Mouse (Mus musculus) embryonic facial prominence, embryonic 10.5 days (tissue): ENCODE data around the gene Olfr881. TPM values are rescaled to one million over a fixed set of nuclear protein-coding genes. Genes with fewer than 3 reads are reported as not detected.

ENCODE experiments used
- DNase-seq: peaks from one replicate; pipeline ENCODE4 v3.0.0-alpha.2; 2017; ENCODE audit warnings: low spot score
- H3K27ac ChIP-seq: fragments of 300-500 bp; sonication (generic); replicated peaks from 2 replicates; pipeline ENCODE4 v1.5.1; 2016; ENCODE audit warnings: mild to moderate bottlenecking
- H3K27me3 ChIP-seq: fragments of 300-500 bp; sonication (generic); replicated peaks from 2 replicates; pipeline ENCODE4 v1.6.1; 2016; ENCODE audit warnings: low read depth, mild to moderate bottlenecking; ENCODE audit not compliant: poor library complexity, severe bottlenecking
- H3K36me3 ChIP-seq: fragments of 300-500 bp; sonication (generic); replicated peaks from 2 replicates; pipeline ENCODE4 v1.6.1; 2016; ENCODE audit warnings: mild to moderate bottlenecking, moderate library complexity
- H3K4me1 ChIP-seq: fragments of 300-500 bp; sonication (generic); 2 replicates; pipeline ENCODE4 v1.6.1; 2016
- H3K4me3 ChIP-seq: fragments of 300-500 bp; sonication (generic); 2 replicates; pipeline ENCODE4 v1.5.1; 2016; ENCODE audit warnings: mild to moderate bottlenecking, moderate library complexity
- H3K9me3 ChIP-seq: fragments of 300-500 bp; sonication (generic); 2 replicates; pipeline ENCODE4 v1.6.1; 2016; ENCODE audit warnings: mild to moderate bottlenecking
- WGBS: fragments of 180-500 bp; shearing (Covaris S2); methylation state at CpG from one replicate; pipeline ENCODE4 v1.1.7; 2016; 5-methylcytosine and 5-hydroxymethylcytosine counted together
- polyA plus RNA-seq: library from polyadenylated mRNA; unstranded; fragments of >200 nt; fragmentation: Nextera tagmentation; extraction: Ambion mirVana; gene quantifications from 2 replicates; pipeline ENCODE4 v1.2.1, GENCODE M21; 2016

Olfr881 gene
- not detected in 2 replicates for polyA plus RNA-seq

DNA sequence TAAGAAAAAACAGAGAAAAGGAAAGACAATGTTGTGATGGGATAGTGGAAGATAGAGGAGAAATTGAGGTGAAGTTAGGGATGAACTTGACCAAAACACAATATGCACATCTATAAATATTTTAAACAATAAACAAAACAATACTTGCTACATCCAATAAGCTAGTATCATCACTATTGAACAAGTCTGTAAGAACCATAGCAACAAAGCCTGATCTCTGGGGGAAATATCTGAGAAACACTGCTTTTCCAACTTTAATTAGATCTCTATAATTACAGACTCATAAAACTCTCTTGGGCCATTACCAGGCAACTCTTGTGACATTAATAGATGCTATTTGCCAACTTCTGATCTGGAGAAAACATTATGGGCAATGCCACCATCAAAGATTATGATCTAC is at the start of gene Olfr881:
Gene Olfr881, plus strand, starts transcription at position 301 of the 400 bp plus-strand sequence.
- no peak within 1 kb of the TSS for H3K4me3 ChIP-seq
- no peaks in the 10 kb centered on the region for H3K27me3 ChIP-seq
- no peaks in the 10 kb centered on the region for H3K9me3 ChIP-seq
- DNase-seq = no peak
- no peaks in the 10 kb centered on the region for H3K36me3 ChIP-seq
- H3K27ac ChIP-seq = no peak within 1 kb of the TSS
- no peaks in the 10 kb centered on the region for H3K4me1 ChIP-seq

DNA sequence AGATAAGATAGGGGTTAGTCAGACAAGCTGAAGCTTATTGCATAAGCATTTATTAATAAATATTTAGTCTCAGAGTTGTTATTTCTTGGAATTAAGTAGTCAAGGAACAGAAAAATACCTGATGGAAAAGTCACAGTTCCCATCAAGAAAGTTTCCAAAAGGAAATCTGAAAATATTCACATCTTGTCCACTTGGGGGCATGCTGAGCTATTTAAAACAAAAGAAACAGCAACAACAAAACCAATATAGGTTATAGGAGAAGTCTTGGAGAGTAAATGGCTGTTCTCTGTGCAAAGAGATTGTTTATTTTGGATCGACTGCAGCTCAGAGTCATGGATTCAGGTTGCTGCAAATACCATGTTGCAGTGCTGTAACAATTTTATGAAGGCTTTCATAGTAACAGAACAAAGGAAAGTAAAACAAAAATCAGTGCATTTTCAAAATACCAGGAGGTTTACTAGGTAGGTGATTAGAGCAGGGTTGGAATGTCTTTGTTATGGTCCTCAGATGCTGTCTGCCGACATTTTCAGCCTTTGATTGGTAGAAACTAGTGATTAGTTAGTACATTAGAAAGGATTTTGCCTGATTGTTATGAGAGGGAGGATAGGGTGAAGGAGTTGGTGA is 7.1 kb downstream of the Olfr881 start:
- Histone ChIP-seq H3K4me1 (no peaks in the 10 kb centered on the region), H3K27me3 (no peaks in the 10 kb centered on the region), H3K36me3 (no peaks in the 10 kb centered on the region), H3K4me3 (no peak overlapping the region), H3K9me3 (no peaks in the 10 kb centered on the region), H3K27ac (no peak overlapping the region)
- 51% methylated on average over 2 of the region's 2 CpGs for WGBS
- DNase-seq = no peak

DNA sequence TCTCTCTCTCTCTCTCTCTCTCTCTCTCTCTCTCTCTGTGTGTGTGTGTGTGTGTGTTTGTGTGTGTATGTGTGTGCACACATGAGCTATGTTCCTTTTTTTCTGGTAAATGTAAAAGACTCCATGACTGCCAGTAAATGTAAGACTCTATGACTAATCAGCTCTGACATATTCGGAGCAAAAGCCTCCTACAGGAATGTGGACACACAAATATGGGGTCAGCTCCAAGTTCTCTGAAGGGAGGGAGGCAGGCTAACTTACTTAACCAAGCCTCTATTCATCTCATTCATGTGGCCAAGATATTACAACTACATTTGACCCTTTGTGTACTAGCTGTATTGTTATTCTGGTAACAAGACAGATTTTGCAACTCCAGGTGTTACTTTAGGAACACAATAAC is 8.4 kb downstream of the Olfr881 start:
- H3K4me1 ChIP-seq = no peaks in the 10 kb centered on the region
- H3K27me3 ChIP-seq = no peaks in the 10 kb centered on the region
- no peaks in the 10 kb centered on the region for H3K9me3 ChIP-seq
- no peak overlapping the region for H3K27ac ChIP-seq
- no peaks in the 10 kb centered on the region for H3K36me3 ChIP-seq
- no peak overlapping the region for H3K4me3 ChIP-seq
- 60% methylated on average over 1 of the region's 1 CpGs for WGBS
- no peak for DNase-seq

DNA sequence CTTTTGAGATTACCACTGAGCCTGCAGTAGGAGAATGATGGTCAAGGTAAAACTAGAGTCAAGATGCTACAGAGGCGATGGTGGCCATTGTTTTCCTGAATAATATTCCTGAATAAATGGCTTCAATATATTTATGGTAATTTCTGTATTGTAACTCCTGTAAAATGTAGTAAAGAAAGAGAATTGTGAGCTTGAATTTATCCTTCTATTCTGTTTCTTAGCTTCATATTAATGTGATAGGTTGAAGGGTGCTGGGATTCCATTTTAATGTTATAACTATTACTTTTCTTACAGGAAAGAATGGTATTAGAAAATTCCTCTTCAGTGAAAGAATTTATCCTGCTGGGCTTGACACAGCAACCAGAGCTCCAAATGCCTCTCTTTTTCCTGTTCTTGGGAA is 33.9 kb downstream of the Olfr881 start, which contains the start of gene Olfr883:
Gene Olfr883, plus strand, starts transcription at position 301 of the 400 bp plus-strand sequence.
- Histone ChIP-seq H3K27ac (no peak within 1 kb of the TSS), H3K4me3 (no peak within 1 kb of the TSS), H3K9me3 (no peaks in the 10 kb centered on the region), H3K36me3 (no peaks in the 10 kb centered on the region), H3K4me1 (no peaks in the 10 kb centered on the region), H3K27me3 (no peaks in the 10 kb centered on the region)
- 94% methylated on average over 1 of the region's 1 CpGs for WGBS
- DNase-seq = no peak

Other genes with a start within 250 kb of the Olfr881 start
- gene Olfr874, start 246.7 kb upstream of the Olfr881 start, polyA plus RNA-seq = not detected in 2 replicates
- not detected in 2 replicates for gene Olfr875, start 220.0 kb upstream of the Olfr881 start, polyA plus RNA-seq
- gene Olfr876, start 188.8 kb upstream of the Olfr881 start, polyA plus RNA-seq = not detected in 2 replicates
- gene Olfr877, start 137.6 kb upstream of the Olfr881 start, polyA plus RNA-seq = not detected in 2 replicates
- not detected in 2 replicates for gene Olfr145, start 95.1 kb upstream of the Olfr881 start, polyA plus RNA-seq
- not detected in 2 replicates for gene Olfr878, start 74.0 kb upstream of the Olfr881 start, polyA plus RNA-seq
- gene Olfr883, start 34.0 kb downstream of the Olfr881 start, polyA plus RNA-seq = not detected in 2 replicates
- gene Olfr884, start 54.7 kb downstream of the Olfr881 start, polyA plus RNA-seq = not detected in 2 replicates
- gene Olfr885, start 69.5 kb downstream of the Olfr881 start, polyA plus RNA-seq = not detected in 2 replicates
- not detected in 2 replicates for gene Olfr887, start 92.2 kb downstream of the Olfr881 start, polyA plus RNA-seq
- gene Olfr888, start 116.3 kb downstream of the Olfr881 start, polyA plus RNA-seq = not detected in 2 replicates
- gene Olfr889, start 123.4 kb downstream of the Olfr881 start, polyA plus RNA-seq = 0.19 and 0.26 TPM in 2 replicates
- gene Olfr890, start 150.7 kb downstream of the Olfr881 start, polyA plus RNA-seq = not detected in 2 replicates
- gene Olfr891, start 189.0 kb downstream of the Olfr881 start, polyA plus RNA-seq = not detected in 2 replicates
- not detected in 2 replicates for gene Olfr893, start 216.5 kb downstream of the Olfr881 start, polyA plus RNA-seq
- not detected in 2 replicates for gene Olfr894, start 226.2 kb downstream of the Olfr881 start, polyA plus RNA-seq